Mouse (Mus musculus) midbrain, embryonic 10.5 days (tissue): ENCODE results near the gene Tmcc1. TPM values are rescaled to one million over a fixed set of nuclear protein-coding genes. Genes with fewer than 3 reads are reported as not detected.

Experiments
- polyA plus RNA-seq: library from polyadenylated mRNA; unstranded; fragments of >200 nt; fragmentation: Nextera tagmentation; extraction: Ambion mirVana; gene quantifications from 2 replicates; pipeline ENCODE4 v1.2.1, GENCODE M21; 2016

Gene Tmcc1
- polyA plus RNA-seq, 1 experiment from 2014 or later: 14.9 TPM

Other genes starting within 250 kb of the Tmcc1 start
- gene H1foo, start 248.5 kb downstream of the Tmcc1 start, polyA plus RNA-seq: not detected in 2 replicates
- 18.1 and 18.9 TPM in 2 replicates for gene Plxnd1, start 198.5 kb downstream of the Tmcc1 start, polyA plus RNA-seq
- gene Washc2, start 14.6 kb upstream of the Tmcc1 start, polyA plus RNA-seq: 50.6 and 60.9 TPM in 2 replicates
- gene Zfand4, start 70.7 kb upstream of the Tmcc1 start, polyA plus RNA-seq: 9.2 and 10.6 TPM in 2 replicates
- gene March8, start 144.5 kb upstream of the Tmcc1 start, polyA plus RNA-seq: 27.7 and 33.7 TPM in 2 replicates